Mouse (Mus musculus): Measurements from ENCODE around the gene Chga.

Chga gene

DNA sequence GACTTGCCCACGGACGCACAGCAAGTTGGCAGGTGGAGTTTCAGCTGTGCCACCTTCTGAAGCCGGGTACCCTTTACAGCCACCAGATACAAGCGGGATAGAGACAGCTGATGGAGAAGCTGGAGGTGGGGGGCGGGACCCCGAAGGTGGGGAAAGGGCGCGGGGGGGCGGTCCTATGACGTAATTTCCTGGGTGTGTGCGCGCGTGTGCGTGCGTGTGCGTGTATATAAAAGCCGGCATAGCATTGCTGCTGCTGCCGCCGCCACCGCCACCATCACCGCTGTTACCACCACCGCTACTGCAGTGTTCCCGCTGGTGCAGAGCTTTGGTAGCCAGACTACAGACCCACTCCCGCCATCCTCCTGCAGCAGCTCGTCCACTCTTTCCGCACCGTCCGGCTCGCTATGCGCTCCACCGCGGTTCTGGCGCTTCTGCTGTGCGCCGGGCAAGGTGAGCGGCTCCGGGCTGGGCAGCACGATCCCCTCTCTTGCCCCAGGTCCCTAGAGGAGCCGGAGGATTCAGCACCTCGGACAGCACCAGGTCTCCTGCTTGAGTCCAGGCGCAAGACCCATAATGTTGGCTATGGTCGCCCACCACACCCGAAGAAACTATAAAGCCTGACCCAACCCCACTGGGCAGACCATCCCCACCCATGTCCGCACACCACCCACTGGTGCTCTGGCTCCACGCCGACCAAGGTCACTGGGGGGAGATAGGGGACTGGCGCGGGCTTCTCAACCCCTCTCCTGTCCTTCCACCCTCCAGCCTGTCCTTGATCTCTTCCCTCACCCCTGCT is at the start of gene Chga:
Chga (plus strand) TSS at position 249 of the 796 bp plus-strand sequence.
- peak; percentile 62 for ATAC-seq (ENCODE audit: low TSS enrichment)

DNA sequence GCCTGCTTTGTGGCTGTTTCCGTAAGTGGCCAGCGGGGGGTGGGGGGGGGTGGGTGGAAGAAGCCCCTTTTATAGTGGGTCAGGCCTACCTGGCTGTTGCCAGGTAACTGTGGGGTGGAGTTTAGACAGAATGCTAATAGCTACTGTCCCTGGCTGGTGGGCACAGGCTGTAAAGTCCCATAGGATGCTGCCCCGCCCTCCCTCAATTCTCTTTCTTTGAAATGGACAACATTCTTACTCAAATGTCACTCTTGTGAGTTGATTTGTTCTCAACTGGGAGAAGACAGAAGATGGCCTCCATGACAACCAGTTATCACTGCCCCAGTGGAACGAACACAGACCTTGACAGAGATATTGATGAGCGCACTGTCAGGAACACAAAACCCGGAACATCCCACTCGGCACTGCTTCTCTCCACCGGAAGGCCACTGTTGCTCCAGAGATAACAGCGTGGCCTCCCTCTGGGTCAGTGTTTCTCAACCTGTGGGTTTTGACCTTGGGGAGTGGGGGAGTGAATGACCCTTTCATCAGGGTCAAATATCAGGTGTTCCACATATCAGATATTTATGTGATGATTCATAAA is 49.5 kb upstream of the Chga start:
- no peak for ATAC-seq (ENCODE audit: low TSS enrichment)

DNA sequence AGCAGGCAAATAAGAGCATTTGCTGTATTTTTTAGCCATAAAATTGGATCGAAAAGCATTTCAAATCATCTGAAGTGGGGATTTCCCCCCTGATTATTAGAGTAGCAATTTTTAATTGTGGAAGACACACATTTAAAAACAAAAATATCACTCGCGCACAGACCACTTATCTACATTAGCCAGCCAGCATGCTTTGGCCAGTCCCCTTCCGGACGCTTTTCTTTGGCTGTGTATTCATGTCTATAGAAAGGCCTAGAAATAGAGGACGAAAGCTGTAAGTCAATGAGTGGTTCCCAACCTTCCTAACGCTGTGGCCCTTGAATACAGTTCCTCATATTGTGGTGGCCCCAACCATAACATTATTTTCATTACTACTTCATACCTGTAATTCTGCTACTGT is 48.8 kb upstream of the Chga start:
- ATAC-seq (ENCODE audit: low TSS enrichment), result no peak

DNA sequence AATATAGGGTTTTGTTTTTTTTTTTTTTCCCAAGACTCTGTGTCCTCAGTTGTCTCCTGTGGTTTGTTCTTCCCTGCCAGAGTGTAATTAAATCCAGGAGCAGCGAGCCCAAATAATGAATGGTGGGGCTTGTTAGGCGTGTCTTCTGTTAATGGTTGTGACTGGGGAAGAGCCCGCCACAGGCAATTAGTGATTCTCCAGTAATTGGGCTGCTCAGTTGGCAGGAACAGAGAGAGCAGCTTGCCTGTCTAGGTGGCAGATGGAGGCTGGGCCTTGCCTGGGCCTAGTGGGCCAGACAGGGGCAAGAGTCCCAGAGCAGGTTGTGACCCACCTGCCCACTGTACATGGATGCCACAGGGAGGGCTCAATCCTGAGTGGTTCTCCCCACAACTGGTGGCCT is 43.4 kb upstream of the Chga start:
- no peak; the same call in 1 of the 2 replicates for ATAC-seq (ENCODE audit: low TSS enrichment)

DNA sequence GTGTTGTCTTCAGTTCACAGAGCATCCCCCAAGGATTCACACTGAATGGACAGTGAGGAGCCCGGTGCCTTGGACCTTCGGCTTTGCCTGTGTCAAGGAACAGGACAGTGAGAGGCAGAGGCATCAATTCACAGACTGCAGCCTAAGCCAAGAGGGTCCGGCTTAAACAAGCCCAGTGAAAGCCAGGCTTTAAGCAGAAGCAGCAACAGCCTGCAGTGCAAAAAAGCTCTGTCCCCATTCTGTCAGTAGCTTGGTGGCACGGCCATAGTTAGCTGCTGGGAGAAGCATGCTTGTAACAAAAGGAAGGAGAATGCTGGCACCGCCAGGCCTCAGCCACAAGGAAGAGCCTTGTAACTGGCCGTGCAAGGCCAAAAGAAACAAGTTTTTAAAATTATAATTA is 40.6 kb upstream of the Chga start:
- ATAC-seq (ENCODE audit: low TSS enrichment), result no peak

DNA sequence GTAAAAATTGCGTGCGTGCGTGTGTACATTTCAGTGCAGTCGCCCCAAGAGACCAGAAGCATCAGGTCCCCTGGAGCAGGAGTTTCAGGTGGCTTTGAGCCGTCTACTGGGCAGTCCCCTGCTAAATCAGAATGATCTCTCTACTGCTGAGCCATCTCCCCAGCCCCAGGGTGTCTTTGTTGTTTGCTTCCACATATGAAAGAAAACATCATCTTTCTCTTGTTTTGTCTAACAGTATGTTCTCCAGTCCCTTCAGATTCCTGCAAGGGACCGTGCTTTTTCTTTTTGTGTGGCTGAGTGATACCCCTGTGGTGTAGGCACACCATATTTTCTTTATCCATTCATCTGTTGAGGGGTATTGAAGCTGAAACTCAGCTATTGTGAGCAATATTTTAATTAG is 40.0 kb upstream of the Chga start:
- no peak for ATAC-seq (ENCODE audit: low TSS enrichment)

DNA sequence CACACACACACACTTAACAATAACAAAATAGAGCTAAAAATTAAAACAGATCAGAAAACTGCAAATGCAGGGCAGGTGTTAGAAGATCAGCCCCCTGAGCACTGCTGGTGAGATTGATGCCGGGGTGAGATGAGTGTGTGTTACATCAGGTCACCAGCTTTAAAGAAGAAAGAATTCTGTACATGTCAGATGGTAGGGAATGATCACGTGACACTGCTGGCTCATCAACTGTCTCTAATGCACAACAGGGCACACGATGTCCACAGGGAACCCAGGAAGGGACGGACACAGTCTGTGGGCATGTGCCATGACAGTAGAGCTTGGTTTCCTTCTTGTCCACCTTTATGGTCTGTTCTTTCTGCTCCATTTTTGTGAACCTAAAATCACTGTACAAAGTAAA is 38.6 kb upstream of the Chga start:
- ATAC-seq (ENCODE audit: low TSS enrichment), result no peak

DNA sequence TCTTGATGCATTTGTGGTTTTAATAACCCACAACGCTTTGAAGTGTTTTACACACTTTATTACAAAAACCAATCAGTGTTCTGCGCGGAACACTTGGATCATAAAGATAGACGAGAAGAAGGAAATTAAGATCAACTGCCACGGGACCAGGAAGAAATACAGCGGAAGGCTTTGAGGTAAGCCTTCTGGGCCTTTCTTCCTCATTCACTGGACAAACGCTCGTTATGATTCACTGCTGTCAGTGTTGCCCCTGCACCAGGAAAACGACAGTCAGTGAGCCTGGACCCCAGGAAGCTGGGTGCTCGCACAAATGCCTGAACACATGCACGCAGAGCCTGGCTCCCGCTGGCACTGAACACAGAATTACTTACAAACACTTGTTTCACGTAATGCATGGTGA is 37.1 kb upstream of the Chga start:
- ATAC-seq (ENCODE audit: low TSS enrichment), result no peak

DNA sequence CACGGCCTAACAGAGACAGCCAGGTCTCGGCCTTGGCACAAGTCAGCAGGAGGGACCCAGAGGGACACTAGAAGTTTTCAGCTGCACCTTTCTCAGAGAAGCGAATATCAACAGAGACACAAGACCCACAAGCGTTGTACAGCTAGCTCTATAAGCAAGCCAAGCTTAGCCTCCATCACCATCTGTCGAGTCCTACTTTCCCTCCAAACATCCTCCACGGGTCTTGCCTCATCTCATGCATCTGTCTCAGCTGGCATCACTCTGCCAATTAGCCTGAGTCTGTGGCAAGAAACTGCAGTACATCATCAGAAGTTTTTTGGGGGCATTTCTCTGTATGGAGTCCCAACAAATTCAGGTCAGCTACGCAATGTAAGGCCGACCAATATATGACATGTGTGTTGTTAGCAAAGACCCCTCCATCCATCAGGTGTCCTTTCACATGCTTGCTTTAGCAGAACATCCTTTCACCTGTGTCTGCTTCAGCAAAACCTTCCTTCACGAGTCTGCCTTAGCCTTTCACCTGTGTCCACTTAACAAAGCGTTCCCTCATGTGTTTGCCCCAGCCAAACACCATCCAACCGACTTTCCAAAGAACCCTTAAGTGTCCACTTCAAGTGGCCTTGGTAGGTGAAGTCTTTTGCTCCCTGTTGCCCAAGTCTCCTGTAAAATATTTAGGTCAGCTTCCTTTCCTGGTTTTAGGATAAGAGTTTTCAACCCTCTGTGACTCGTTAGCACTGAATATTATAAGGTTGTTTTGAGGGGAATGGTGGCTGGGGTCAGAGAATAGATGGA is 34.6 kb upstream of the Chga start:
- peak; percentile 77 for ATAC-seq (ENCODE audit: low TSS enrichment)

DNA sequence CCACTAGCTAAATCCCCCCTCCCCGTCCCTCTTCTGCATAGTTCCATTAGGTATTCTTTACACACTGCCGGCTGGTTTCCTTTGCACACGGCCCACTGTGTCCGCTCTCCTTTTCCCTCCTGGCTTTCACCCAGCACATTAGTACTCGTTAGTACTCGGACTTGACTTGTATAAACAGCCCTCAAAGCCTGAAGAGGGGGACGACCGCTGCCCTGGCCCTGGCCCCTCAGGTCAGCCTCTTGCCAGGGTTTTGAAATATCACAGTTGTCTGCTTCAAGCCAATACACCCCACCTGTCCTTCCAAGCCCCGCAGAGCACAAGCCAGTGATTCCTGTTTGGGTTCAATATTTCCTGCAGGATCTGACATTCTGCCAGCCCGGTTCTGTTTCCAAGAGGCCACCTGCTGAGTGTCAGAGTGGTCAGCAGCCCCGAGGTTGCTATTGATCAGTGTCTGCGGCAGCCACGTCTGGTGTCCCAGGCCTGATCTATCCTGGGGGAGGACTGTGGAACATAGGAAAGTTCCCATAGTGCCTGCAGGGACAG is 32.9 kb upstream of the Chga start:
- ATAC-seq (ENCODE audit: low TSS enrichment), result no peak

DNA sequence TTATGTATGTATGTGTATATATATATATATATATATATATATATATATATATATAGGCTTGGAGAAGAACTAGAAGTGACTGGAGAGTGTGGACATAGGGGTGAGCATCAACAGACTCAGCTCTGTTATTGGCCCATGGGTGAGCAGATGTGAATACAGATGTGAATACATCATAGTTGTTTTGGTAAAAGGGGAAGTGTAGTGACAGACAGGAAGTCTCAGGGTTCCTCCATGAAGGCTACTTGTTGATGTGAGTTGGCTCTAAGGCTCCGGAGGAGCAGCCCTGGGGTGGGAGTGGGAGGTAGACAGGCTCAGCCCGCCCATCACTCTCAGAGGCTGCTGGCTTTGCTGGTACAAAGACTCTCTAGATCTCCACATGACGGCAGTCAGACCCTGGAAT is 30.6 kb upstream of the Chga start:
- ATAC-seq (ENCODE audit: low TSS enrichment), result no peak

DNA sequence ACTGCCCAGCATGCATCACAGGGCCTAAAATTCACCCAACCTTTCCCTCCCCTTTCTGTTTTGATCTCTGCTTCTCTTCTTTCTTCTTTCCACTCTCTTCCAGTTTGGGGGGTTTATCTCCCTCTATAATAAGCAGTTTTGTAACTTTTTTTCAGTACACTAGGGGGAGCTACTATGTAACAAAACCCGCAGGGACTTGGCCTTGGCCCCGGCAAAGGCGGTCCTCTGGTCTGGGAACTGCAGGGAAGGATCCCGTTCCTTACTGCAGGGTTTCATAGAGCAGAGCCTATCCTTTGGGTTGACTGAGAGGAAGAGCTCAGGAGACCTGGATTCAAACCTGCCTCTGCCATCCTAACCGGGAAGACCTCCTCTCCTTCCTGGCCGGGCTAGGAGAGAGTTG is 30.0 kb upstream of the Chga start:
- peak; percentile 64 for ATAC-seq (ENCODE audit: low TSS enrichment)

DNA sequence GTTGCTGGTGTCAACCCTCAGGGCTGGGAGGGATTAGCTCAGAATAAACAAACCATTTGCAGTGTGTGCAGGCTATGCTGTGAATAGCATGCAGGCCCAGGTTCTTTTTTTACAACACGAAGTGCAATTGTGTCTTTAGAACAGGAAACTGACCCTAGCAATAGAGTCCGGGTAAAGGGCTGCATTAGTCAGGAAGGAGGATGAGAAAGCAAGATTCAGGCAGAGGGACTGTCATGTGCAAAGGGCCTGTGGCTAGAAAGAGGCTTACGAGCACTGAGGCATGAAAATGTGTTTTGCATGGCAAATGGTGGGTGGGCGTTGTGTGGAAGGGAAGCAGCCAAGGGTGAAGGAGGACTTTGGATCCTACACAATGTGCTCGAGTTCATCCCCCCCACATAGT is 26.8 kb upstream of the Chga start:
- no peak for ATAC-seq (ENCODE audit: low TSS enrichment)

DNA sequence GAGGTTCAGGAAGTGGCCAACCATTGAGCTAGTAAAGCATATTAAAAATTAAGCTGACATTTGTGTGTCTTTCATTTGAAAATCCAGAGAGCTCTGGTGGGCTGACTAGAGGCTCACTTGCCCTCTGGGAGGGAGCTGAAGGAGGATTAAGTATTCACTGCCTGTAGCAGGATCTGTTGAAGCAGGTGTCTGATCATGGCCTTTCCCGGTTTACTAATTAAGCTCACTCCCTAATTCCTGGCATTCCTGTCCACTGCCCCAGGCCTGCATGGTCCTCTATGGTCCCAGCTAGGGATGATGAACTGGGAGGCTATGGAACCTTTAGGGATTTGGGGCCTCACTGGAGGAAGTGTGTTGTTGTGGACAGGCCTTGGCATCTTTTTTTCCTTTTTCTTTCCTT is 19.0 kb upstream of the Chga start:
- no peak for ATAC-seq (ENCODE audit: low TSS enrichment)

DNA sequence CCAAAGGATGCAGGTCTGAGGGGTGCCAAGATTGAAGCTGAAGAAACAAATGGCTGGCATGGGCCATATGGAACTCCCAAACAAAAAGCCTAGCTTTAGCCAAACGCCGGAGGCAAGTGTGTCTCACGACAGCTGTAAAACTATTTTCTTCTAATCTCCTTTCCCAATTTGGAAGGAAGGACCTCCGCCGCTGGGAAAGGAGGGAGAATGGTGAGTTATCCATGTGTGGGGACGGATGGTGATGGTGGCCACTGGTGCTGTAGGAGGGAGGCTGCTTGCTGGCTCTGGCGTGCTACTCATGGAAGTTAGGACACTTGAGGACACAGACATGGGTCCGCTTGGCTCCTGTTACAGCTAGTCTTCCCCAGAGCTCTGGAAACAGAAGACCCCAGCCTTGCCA is 14.5 kb upstream of the Chga start:
- peak; percentile 88 for ATAC-seq (ENCODE audit: low TSS enrichment)

DNA sequence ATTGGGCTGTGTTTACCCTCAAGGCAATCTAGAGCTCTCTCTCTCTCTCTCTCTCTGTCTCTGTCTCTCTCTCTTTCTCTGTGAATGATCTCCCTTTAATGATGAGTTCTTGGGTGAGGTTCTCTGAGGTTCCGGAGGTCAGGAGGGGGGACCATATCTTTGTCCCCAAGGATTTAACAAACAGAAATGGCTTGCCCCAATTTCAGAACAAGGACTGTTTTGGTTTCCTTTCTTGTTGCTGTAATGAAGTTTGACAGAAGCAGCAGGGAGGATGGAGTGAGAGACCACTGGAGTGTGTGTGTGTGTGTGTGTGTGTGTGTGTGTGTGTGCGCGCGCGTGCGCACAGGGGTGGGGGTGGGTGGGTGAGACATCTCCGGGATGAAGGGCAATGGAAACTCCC is 13.6 kb upstream of the Chga start:
- no peak for ATAC-seq (ENCODE audit: low TSS enrichment)

DNA sequence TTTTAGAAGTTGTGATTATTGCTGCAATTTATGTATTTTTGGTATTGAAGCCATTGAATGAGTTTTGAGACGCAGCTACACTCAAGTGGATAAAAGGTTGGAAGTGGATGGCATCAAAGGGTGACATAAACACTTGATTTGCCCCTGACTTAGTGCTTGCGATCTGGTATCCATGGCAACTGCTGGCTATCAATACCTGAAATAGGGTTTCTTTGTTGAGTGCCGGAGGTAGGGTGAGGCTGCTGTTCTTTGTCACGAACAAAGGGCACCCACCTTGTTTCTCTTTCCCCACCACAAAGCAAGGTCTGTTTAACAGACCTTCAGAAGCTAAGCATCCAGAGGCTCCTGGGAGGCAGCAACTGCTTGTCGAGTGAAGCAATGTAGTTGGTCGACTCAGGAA is 9.6 kb upstream of the Chga start:
- no peak for ATAC-seq (ENCODE audit: low TSS enrichment)

DNA sequence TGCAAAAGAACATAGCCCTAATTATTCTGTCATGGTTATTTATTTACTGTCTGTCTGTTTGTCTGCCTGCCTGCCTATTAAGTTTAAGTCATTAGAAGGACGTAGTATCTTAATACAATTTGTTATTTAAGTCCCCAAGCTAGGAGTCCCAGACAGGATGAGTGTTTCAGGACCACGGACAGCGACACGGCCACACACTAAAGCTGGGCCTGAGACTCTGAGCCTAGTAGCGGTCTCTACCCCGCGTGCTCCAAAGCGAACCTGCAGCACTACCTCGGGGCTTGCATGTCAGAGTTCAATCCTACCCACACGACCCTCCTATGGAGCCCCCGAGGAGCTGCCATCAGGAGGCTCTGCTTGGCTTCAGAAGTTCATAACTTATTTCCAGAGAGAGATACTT is 4.2 kb upstream of the Chga start:
- ATAC-seq (ENCODE audit: low TSS enrichment), result no peak

DNA sequence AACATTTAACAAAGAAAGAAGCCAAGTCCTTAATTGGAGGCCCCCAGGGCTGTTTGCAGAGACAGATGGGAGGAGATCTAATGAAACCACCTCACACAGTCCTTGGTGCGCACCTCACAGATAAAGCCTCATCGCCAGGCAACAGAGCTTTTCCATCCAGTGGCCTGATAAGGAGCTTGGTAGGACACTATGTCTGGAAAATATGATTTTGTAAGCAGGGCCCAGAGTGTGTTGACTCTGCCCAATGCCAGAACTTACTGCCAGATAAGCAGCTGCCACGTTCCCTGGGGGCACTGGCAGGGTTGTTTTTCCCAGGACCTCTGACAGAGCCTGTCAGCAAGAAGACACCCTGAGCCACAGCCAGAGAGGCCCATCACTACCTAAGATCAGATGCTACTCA is 3.6 kb upstream of the Chga start:
- ATAC-seq (ENCODE audit: low TSS enrichment), result no peak

DNA sequence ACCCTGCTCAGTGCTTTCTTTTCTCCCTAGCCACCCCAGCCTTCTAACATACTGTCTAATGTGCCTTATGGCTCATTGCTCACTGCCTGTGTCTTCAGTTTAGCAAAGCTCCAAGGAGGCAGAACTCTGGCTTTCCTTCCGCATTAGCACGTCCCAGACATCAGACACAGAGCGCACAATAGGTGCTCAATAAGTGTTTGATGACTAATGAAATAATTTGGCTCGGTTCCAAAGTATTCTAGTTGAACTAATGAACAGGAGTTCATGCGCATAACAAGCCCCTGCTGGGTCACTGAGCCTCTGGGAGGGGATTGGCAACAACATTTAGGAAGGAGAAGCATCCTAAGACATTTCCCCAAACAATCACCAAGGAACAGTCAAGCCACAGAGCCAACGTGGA is 2.8 kb upstream of the Chga start:
- ATAC-seq (ENCODE audit: low TSS enrichment), result no peak

DNA sequence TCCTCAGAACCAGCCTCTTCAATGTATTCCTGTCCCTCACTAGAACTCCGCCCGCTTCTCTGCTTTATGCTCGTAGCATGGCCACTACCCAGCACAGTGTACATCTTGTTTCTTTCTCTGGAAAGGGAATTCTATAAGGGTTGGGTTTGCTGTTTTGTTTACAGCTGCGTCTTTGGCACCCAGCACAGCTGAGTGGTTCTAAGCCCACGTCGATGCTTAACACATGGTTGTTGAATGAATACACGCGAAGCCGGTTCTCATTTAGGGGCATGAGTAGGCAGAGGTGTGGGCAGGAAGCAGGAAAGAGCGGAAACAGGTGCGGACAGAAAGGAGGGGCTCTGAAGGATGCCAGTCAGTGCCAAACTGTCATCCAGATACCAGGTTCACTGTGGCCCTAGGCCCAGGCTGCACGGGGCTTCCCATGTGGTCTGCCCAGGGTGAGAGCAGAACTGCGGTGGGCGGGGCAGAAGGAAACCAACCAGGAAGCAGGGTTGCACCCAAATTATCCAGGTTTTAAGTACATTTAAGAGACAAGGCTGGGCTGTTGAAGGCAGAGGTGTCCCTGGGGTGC is 979 bp upstream of the Chga start:
- peak; percentile 25 for ATAC-seq (ENCODE audit: low TSS enrichment)

DNA sequence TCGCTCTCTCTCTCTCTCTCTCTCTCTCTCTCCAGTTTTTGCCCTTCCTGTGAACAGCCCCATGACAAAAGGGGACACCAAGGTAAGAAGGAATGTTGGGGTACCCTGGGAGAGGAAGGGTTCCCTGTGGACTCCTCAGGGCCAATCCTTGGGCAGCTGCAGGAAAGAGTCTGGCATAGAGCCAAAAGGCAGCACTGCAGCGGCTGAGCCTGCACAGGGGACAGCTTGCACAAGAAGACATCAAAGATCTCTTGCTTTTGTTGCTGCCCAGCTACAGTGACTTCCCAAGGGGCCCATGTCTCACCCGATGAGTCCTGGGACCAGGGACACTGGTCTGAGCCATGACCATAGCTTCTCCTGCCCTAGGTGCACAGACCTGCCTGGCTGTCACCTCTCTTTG is 1.1 kb downstream of the Chga start:
- no peak for ATAC-seq (ENCODE audit: low TSS enrichment)

Data from frontal cortex, adult (tissue).